Mouse (Mus musculus) heart, postnatal 0 days (tissue): ENCODE measurements around the gene Gnb2. TPM values are rescaled to one million over a fixed set of nuclear protein-coding genes. Genes with fewer than 3 reads are reported as not detected.

Experiments used
- ATAC-seq: fragments of 200-750 bp; cut with Nextera tagmentation; 2 replicates; pipeline ENCODE4 v1.8.0; 2017; ENCODE audit warnings: low read depth, moderate number of reproducible peaks, moderate library complexity; ENCODE audit not compliant: insufficient read depth
- DNase-seq: peaks from one replicate; pipeline ENCODE4 v3.0.0-alpha.2; 2016; ENCODE audit warnings: low spot score
- H3K27ac ChIP-seq: fragments of 300-500 bp; sonication (generic); 2 replicates; pipeline ENCODE4 v1.5.1; 2014; ENCODE audit warnings: low read depth, mild to moderate bottlenecking
- H3K27me3 ChIP-seq: fragments of 300-500 bp; sonication (generic); 2 replicates; pipeline ENCODE4 v1.6.1; 2014; ENCODE audit warnings: low read length, mixed read lengths; ENCODE audit not compliant: control insufficient read depth, insufficient read depth
- H3K36me3 ChIP-seq: fragments of 300-500 bp; sonication (generic); replicated peaks from 2 replicates; pipeline ENCODE4 v1.6.1; 2014; ENCODE audit warnings: low read length, mixed read lengths; ENCODE audit not compliant: control insufficient read depth, insufficient read depth
- H3K4me1 ChIP-seq: fragments of 300-500 bp; sonication (generic); 2 replicates; pipeline ENCODE4 v1.6.1; 2014; ENCODE audit warnings: antibody characterized with exemption; ENCODE audit not compliant: control insufficient read depth, insufficient read depth
- H3K4me2 ChIP-seq: fragments of 300-500 bp; sonication (generic); 2 replicates; pipeline ENCODE4 v1.6.1; 2014; ENCODE audit warnings: low read depth, mild to moderate bottlenecking, low read length, moderate library complexity
- H3K4me3 ChIP-seq: fragments of 300-500 bp; sonication (generic); 2 replicates; pipeline ENCODE4 v1.5.1; 2014; ENCODE audit warnings: low read depth, low read length
- H3K9ac ChIP-seq: fragments of 300-500 bp; sonication (generic); replicated peaks from 2 replicates; pipeline ENCODE4 v1.6.1; 2014; ENCODE audit warnings: low read depth, low read length, mixed read lengths
- H3K9me3 ChIP-seq: fragments of 300-500 bp; sonication (generic); replicated peaks from 2 replicates; pipeline ENCODE4 v1.6.1; 2016; ENCODE audit warnings: low read length; ENCODE audit not compliant: control insufficient read depth
- CTCF ChIP-seq: IDR thresholded peaks from 2 replicates; pipeline ENCODE4 v1.5.1; 2016; ENCODE audit warnings: antibody characterized with exemption, control low read depth, low read depth
- EP300 ChIP-seq: IDR thresholded peaks from 2 replicates; pipeline ENCODE4 v1.6.1; 2016; ENCODE audit warnings: antibody characterized with exemption, low read depth
- WGBS: fragments of 180-500 bp; shearing (Covaris S2); extraction: QIAGEN DNeasy Blood & Tissue Kit; methylation state at CpG from one replicate; pipeline ENCODE4 v1.1.7; 2014; 5-methylcytosine and 5-hydroxymethylcytosine counted together
- polyA plus RNA-seq: library from polyadenylated mRNA; unstranded; fragments of >200 nt; fragmentation: Nextera tagmentation; extraction: Ambion mirVana; gene quantifications from 2 replicates; pipeline ENCODE4 v1.2.1, GENCODE M21; 2015
- total RNA-seq: library from RNA; depleted of rRNA; stranded (reverse); fragments of >200 nt; gene quantifications from 2 replicates; pipeline ENCODE4 v1.2.3, GENCODE M21; 2014; ENCODE audit warnings: low replicate concordance

The Gnb2 gene
- total and polyA plus RNA-seq, 2 experiments from 2014 or later: 301 to 872 TPM

GRCm38 (mm10) chr5:137528247-137528968, 4.9 kb downstream of the Gnb2 start:
- DNase-seq: no peak
- Histone ChIP-seq H3K9me3 (no peaks in the 10 kb centered on the region), H3K4me1 (peaks cover 6% of the 10 kb centered on the region; the same call in 1 of the 2 replicates), H3K4me3 (no peak overlapping the region), H3K4me2 (no peak overlapping the region), H3K27me3 (no peaks in the 10 kb centered on the region), H3K36me3 (peaks cover 67% of the 10 kb centered on the region), H3K9ac (no peak overlapping the region), H3K27ac (no peak overlapping the region)
- ATAC-seq: no peak
- TF ChIP-seq EP300 (no peak), CTCF (no peak)
- WGBS: 75% methylated on average over 22 of the region's 22 CpGs

- H3K4me1 ChIP-seq: peaks cover 6% of the 10 kb centered on the region; the same call in 1 of the 2 replicates
- 65% methylated on average over 1 of the region's 1 CpGs for WGBS
- no peak overlapping the region for H3K9ac ChIP-seq
- H3K36me3 ChIP-seq: peaks cover 77% of the 10 kb centered on the region
- H3K27ac ChIP-seq: no peak overlapping the region
- TF ChIP-seq CTCF (no peak), EP300 (no peak)
- H3K9me3 ChIP-seq: no peaks in the 10 kb centered on the region
- DNase-seq (no peak), ATAC-seq (no peak)
- H3K27me3 ChIP-seq: no peaks in the 10 kb centered on the region
- H3K4me2 ChIP-seq: no peak overlapping the region
- no peak overlapping the region for H3K4me3 ChIP-seq
Observed at GRCm38 (mm10) chr5:137527413-137527812, 5.9 kb downstream of the Gnb2 start.

GRCm38 (mm10) chr5:137526192-137526936, 6.9 kb downstream of the Gnb2 start:
- TF ChIP-seq CTCF (no peak), EP300 (0 out of 2 replicates have a peak, but pooled peaks have one; percentile 21)
- no peak for ATAC-seq
- 45% methylated on average over 16 of the region's 16 CpGs for WGBS
- Histone ChIP-seq H3K27ac (peak overlapping the region; percentile 15; the same call in 1 of the 2 replicates), H3K27me3 (no peaks in the 10 kb centered on the region), H3K4me3 (no peak overlapping the region), H3K4me2 (no peak overlapping the region), H3K9me3 (no peaks in the 10 kb centered on the region), H3K36me3 (peaks cover 88% of the 10 kb centered on the region), H3K9ac (no peak overlapping the region), H3K4me1 (peaks cover 6% of the 10 kb centered on the region; the same call in 1 of the 2 replicates)
- DNase-seq: no peak

- 73% methylated on average over 16 of the region's 16 CpGs for WGBS
- Histone ChIP-seq H3K4me1 (peaks cover 6% of the 10 kb centered on the region; the same call in 1 of the 2 replicates), H3K9me3 (no peaks in the 10 kb centered on the region), H3K4me3 (no peak overlapping the region), H3K9ac (no peak overlapping the region), H3K27ac (no peak overlapping the region), H3K4me2 (no peak overlapping the region), H3K27me3 (no peaks in the 10 kb centered on the region), H3K36me3 (peaks cover 96% of the 10 kb centered on the region)
- TF ChIP-seq EP300 (no peak), CTCF (no peak)
- DNase-seq (no peak), ATAC-seq (no peak)
Observed at GRCm38 (mm10) chr5:137525511-137525910, 7.8 kb downstream of the Gnb2 start.

- 85% methylated on average over 13 of the region's 13 CpGs for WGBS
- H3K9ac ChIP-seq: no peak overlapping the region
- peaks cover 99% of the 10 kb centered on the region for H3K36me3 ChIP-seq
- no peaks in the 10 kb centered on the region for H3K27me3 ChIP-seq
- H3K9me3 ChIP-seq: no peaks in the 10 kb centered on the region
- no peak overlapping the region for H3K27ac ChIP-seq
- no peak for DNase-seq
- no peak for ATAC-seq
- no peak overlapping the region for H3K4me3 ChIP-seq
- no peak overlapping the region for H3K4me2 ChIP-seq
- TF ChIP-seq EP300 (no peak), CTCF (no peak)
- H3K4me1 ChIP-seq: no peaks in the 10 kb centered on the region
Observed at GRCm38 (mm10) chr5:137524671-137525070, 8.6 kb downstream of the Gnb2 start.
